Mouse (Mus musculus) hindbrain, embryonic 13.5 days (tissue): ENCODE results near the gene Actg1. TPM values are rescaled to one million over a fixed set of nuclear protein-coding genes. Genes with fewer than 3 reads are reported as not detected.

Source experiments
- ATAC-seq: fragments of 200-750 bp; cut with Nextera tagmentation; 2 replicates; pipeline ENCODE4 v1.8.0; 2017; ENCODE audit warnings: moderate TSS enrichment; ENCODE audit not compliant: low FRiP score
- H3K27ac ChIP-seq: fragments of 300-500 bp; sonication (generic); 2 replicates; pipeline ENCODE4 v1.5.1; 2015; ENCODE audit warnings: inconsistent platforms, mild to moderate bottlenecking, moderate library complexity
- H3K27me3 ChIP-seq: fragments of 300-500 bp; sonication (generic); 2 replicates; pipeline ENCODE4 v1.6.1; 2015; ENCODE audit warnings: mild to moderate bottlenecking, inconsistent platforms
- H3K36me3 ChIP-seq: fragments of 300-500 bp; sonication (generic); 2 replicates; pipeline ENCODE4 v1.6.1; 2015; ENCODE audit warnings: mild to moderate bottlenecking, inconsistent platforms
- H3K4me1 ChIP-seq: fragments of 300-500 bp; sonication (generic); replicated peaks from 2 replicates; pipeline ENCODE4 v1.6.1; 2015; ENCODE audit warnings: inconsistent platforms
- H3K4me2 ChIP-seq: fragments of 300-500 bp; sonication (generic); 2 replicates; pipeline ENCODE4 v1.6.1; 2015; ENCODE audit warnings: inconsistent platforms, mild to moderate bottlenecking, moderate library complexity
- H3K4me3 ChIP-seq: fragments of 300-500 bp; sonication (generic); 2 replicates; pipeline ENCODE4 v1.5.1; 2015; ENCODE audit warnings: mild to moderate bottlenecking, inconsistent platforms
- H3K9ac ChIP-seq: fragments of 300-500 bp; sonication (generic); 2 replicates; pipeline ENCODE4 v1.6.1; 2015; ENCODE audit warnings: mild to moderate bottlenecking, inconsistent platforms
- H3K9me3 ChIP-seq: fragments of 300-500 bp; sonication (generic); 2 replicates; pipeline ENCODE4 v1.6.1; 2016; ENCODE audit warnings: inconsistent platforms
- WGBS: fragments of 180-500 bp; shearing (Covaris S2); methylation state at CpG from one replicate; pipeline ENCODE4 v1.1.7; 2015; 5-methylcytosine and 5-hydroxymethylcytosine counted together
- polyA plus RNA-seq: library from polyadenylated mRNA; unstranded; fragments of >200 nt; fragmentation: Nextera tagmentation; extraction: Ambion mirVana; gene quantifications from 2 replicates; pipeline ENCODE4 v1.2.1, GENCODE M21; 2015

Actg1 gene
- polyA plus RNA-seq, 1 experiment from 2014 or later, result 4,110 TPM

- ATAC-seq, result no peak
- Histone ChIP-seq H3K9me3 (no peaks in the 10 kb centered on the region), H3K4me3 (peak overlapping the region; percentile 91), H3K9ac (peak overlapping the region; percentile 93), H3K27ac (no peak overlapping the region), H3K4me2 (peak overlapping the region; percentile 94), H3K27me3 (no peaks in the 10 kb centered on the region), H3K36me3 (peaks cover 74% of the 10 kb centered on the region), H3K4me1 (peaks cover 33% of the 10 kb centered on the region)
- 89% methylated on average over 17 of the region's 17 CpGs for WGBS
Measured at GRCm38 (mm10) chr11:120376302-120377160, 28.2 kb upstream of the Actg1 start.

GRCm38 (mm10) chr11:120375324-120375723 lies 27.0 kb upstream of the Actg1 start:
- no peak for ATAC-seq
- no peak overlapping the region for H3K4me3 ChIP-seq
- no peaks in the 10 kb centered on the region for H3K27me3 ChIP-seq
- H3K4me1 ChIP-seq, result peaks cover 33% of the 10 kb centered on the region
- 95% methylated on average over 10 of the region's 10 CpGs for WGBS
- no peak overlapping the region for H3K4me2 ChIP-seq
- peaks cover 74% of the 10 kb centered on the region for H3K36me3 ChIP-seq
- no peaks in the 10 kb centered on the region for H3K9me3 ChIP-seq
- no peak overlapping the region for H3K9ac ChIP-seq
- no peak overlapping the region for H3K27ac ChIP-seq

GRCm38 (mm10) chr11:120373820-120374586 lies 25.7 kb upstream of the Actg1 start:
- 93% methylated on average over 23 of the region's 23 CpGs for WGBS
- no peak overlapping the region for H3K4me2 ChIP-seq
- no peak overlapping the region for H3K27ac ChIP-seq
- H3K9ac ChIP-seq, result peak overlapping the region; percentile 8; the same call in 1 of the 2 replicates
- H3K9me3 ChIP-seq, result no peaks in the 10 kb centered on the region
- ATAC-seq, result no peak
- no peak overlapping the region for H3K4me3 ChIP-seq
- H3K27me3 ChIP-seq, result no peaks in the 10 kb centered on the region
- peaks cover 37% of the 10 kb centered on the region for H3K4me1 ChIP-seq
- peaks cover 82% of the 10 kb centered on the region for H3K36me3 ChIP-seq

- no peak for ATAC-seq
- H3K9ac ChIP-seq, result no peak overlapping the region
- WGBS, result 63% methylated on average over 13 of the region's 13 CpGs
- H3K9me3 ChIP-seq, result no peaks in the 10 kb centered on the region
- H3K4me3 ChIP-seq, result no peak overlapping the region
- peaks cover 32% of the 10 kb centered on the region for H3K4me1 ChIP-seq
- H3K27me3 ChIP-seq, result no peaks in the 10 kb centered on the region
- no peak overlapping the region for H3K4me2 ChIP-seq
- no peak overlapping the region for H3K27ac ChIP-seq
- H3K36me3 ChIP-seq, result peaks cover 89% of the 10 kb centered on the region
Measured at GRCm38 (mm10) chr11:120373025-120373424, 24.7 kb upstream of the Actg1 start.

- peak; percentile 60 for ATAC-seq
- Histone ChIP-seq H3K36me3 (peaks cover 69% of the 10 kb centered on the region), H3K4me3 (no peak overlapping the region), H3K4me1 (peaks cover 33% of the 10 kb centered on the region), H3K9ac (peak overlapping the region; percentile 64), H3K9me3 (no peaks in the 10 kb centered on the region), H3K27ac (0 out of 2 replicates have a peak overlapping the region, but pooled peaks have one; percentile 35), H3K4me2 (no peak overlapping the region), H3K27me3 (no peaks in the 10 kb centered on the region)
- 39% methylated on average over 8 of the region's 8 CpGs for WGBS
Measured at GRCm38 (mm10) chr11:120369656-120370055, 21.3 kb upstream of the Actg1 start.

- H3K27me3 ChIP-seq, result no peaks in the 10 kb centered on the region
- H3K4me1 ChIP-seq, result peaks cover 33% of the 10 kb centered on the region
- ATAC-seq, result no peak
- peak overlapping the region; percentile 62 for H3K27ac ChIP-seq
- H3K4me2 ChIP-seq, result no peak overlapping the region
- H3K9ac ChIP-seq, result 0 out of 2 replicates have a peak overlapping the region, but pooled peaks have one; percentile 7
- H3K4me3 ChIP-seq, result no peak overlapping the region
- WGBS, result 38% methylated on average over 7 of the region's 7 CpGs
- no peaks in the 10 kb centered on the region for H3K9me3 ChIP-seq
- peaks cover 37% of the 10 kb centered on the region for H3K36me3 ChIP-seq
Measured at GRCm38 (mm10) chr11:120366443-120367027, 18.2 kb upstream of the Actg1 start.

- WGBS, result 86% methylated on average over 6 of the region's 6 CpGs
- no peak for ATAC-seq
- H3K36me3 ChIP-seq, result 0 out of 2 replicates have a peak, but pooled peaks cover 5% of the 10 kb centered on the region
- no peak overlapping the region for H3K27ac ChIP-seq
- H3K9me3 ChIP-seq, result no peaks in the 10 kb centered on the region
- H3K27me3 ChIP-seq, result no peaks in the 10 kb centered on the region
- H3K4me3 ChIP-seq, result no peak overlapping the region
- peaks cover 52% of the 10 kb centered on the region for H3K4me1 ChIP-seq
- no peak overlapping the region for H3K9ac ChIP-seq
- no peak overlapping the region for H3K4me2 ChIP-seq
Measured at GRCm38 (mm10) chr11:120362891-120363290, 14.5 kb upstream of the Actg1 start.

GRCm38 (mm10) chr11:120361295-120361694 lies 13.0 kb upstream of the Actg1 start, which contains the start of gene Fscn2:
Gene Fscn2, plus strand, starts transcription at chr11:120361534.
- 81% methylated on average over 10 of the region's 10 CpGs for WGBS
- Histone ChIP-seq H3K4me3 (no peak within 1 kb of the TSS), H3K4me2 (no peak within 1 kb of the TSS), H3K27ac (no peak within 1 kb of the TSS), H3K4me1 (peaks cover 48% of the 10 kb centered on the region), H3K36me3 (no peaks in the 10 kb centered on the region), H3K9ac (peak within 1 kb of the TSS; percentile 46; the same call in 1 of the 2 replicates), H3K9me3 (no peaks in the 10 kb centered on the region), H3K27me3 (no peaks in the 10 kb centered on the region)
- no peak for ATAC-seq

GRCm38 (mm10) chr11:120360755-120361154 lies 12.4 kb upstream of the Actg1 start:
- Histone ChIP-seq H3K9me3 (no peaks in the 10 kb centered on the region), H3K9ac (peak overlapping the region; percentile 46; the same call in 1 of the 2 replicates), H3K4me1 (peaks cover 42% of the 10 kb centered on the region), H3K27me3 (no peaks in the 10 kb centered on the region), H3K36me3 (no peaks in the 10 kb centered on the region), H3K4me3 (no peak overlapping the region), H3K4me2 (no peak overlapping the region), H3K27ac (no peak overlapping the region)
- no peak for ATAC-seq
- 73% methylated on average over 5 of the region's 5 CpGs for WGBS

- 63% methylated on average over 8 of the region's 8 CpGs for WGBS
- Histone ChIP-seq H3K4me1 (peaks cover 42% of the 10 kb centered on the region), H3K4me2 (no peak overlapping the region), H3K27ac (no peak overlapping the region), H3K9ac (peak overlapping the region; percentile 46), H3K36me3 (no peaks in the 10 kb centered on the region), H3K27me3 (no peaks in the 10 kb centered on the region), H3K9me3 (no peaks in the 10 kb centered on the region), H3K4me3 (no peak overlapping the region)
- ATAC-seq, result no peak
Measured at GRCm38 (mm10) chr11:120360062-120360461, 11.7 kb upstream of the Actg1 start.

GRCm38 (mm10) chr11:120359391-120359790 lies 11.0 kb upstream of the Actg1 start:
- Histone ChIP-seq H3K27ac (no peak overlapping the region; the same call in 1 of the 2 replicates), H3K9me3 (no peaks in the 10 kb centered on the region), H3K27me3 (no peaks in the 10 kb centered on the region), H3K4me1 (peaks cover 42% of the 10 kb centered on the region), H3K9ac (peak overlapping the region; percentile 43; the same call in 1 of the 2 replicates), H3K4me3 (no peak overlapping the region), H3K4me2 (no peak overlapping the region), H3K36me3 (no peaks in the 10 kb centered on the region)
- no peak for ATAC-seq
- WGBS, result 76% methylated on average over 6 of the region's 6 CpGs
